Mouse (Mus musculus) kidney, postnatal 0 days (tissue): ENCODE data around the gene Nol7. TPM values are rescaled to one million over a fixed set of nuclear protein-coding genes. Genes with fewer than 3 reads are reported as not detected.

Experiments used
- ATAC-seq: fragments of 200-750 bp; cut with Nextera tagmentation; replicated peaks from 2 replicates; pipeline ENCODE4 v1.8.0; 2017; ENCODE audit warnings: low read depth, moderate number of reproducible peaks, moderate TSS enrichment, moderate library complexity; ENCODE audit not compliant: low FRiP score
- DNase-seq: peaks from one replicate; pipeline ENCODE4 v3.0.0-alpha.2; 2016; ENCODE audit warnings: low spot score
- H3K27ac ChIP-seq: fragments of 300-500 bp; sonication (generic); 2 replicates; pipeline ENCODE4 v1.5.1; 2014; ENCODE audit warnings: mild to moderate bottlenecking
- H3K27me3 ChIP-seq: fragments of 300-500 bp; sonication (generic); 2 replicates; pipeline ENCODE4 v1.6.1; 2014; ENCODE audit warnings: low read length, mixed read lengths; ENCODE audit not compliant: insufficient read depth
- H3K36me3 ChIP-seq: fragments of 300-500 bp; sonication (generic); 2 replicates; pipeline ENCODE4 v1.6.1; 2014; ENCODE audit warnings: low read length, mixed read lengths; ENCODE audit not compliant: insufficient read depth
- H3K4me1 ChIP-seq: fragments of 300-500 bp; sonication (generic); replicated peaks from 2 replicates; pipeline ENCODE4 v1.6.1; 2014; ENCODE audit warnings: antibody characterized with exemption, low read length, mixed read lengths; ENCODE audit not compliant: insufficient read depth
- H3K4me2 ChIP-seq: fragments of 300-500 bp; sonication (generic); 2 replicates; pipeline ENCODE4 v1.6.1; 2014; ENCODE audit warnings: mild to moderate bottlenecking, low read length, moderate library complexity, mixed read lengths
- H3K4me3 ChIP-seq: fragments of 300-500 bp; sonication (generic); replicated peaks from 2 replicates; pipeline ENCODE4 v1.5.1; 2014; ENCODE audit warnings: low read depth, low read length
- H3K9ac ChIP-seq: fragments of 300-500 bp; sonication (generic); 2 replicates; pipeline ENCODE4 v1.6.1; 2014; ENCODE audit warnings: low read depth, low read length
- H3K9me3 ChIP-seq: fragments of 300-500 bp; sonication (generic); replicated peaks from 2 replicates; pipeline ENCODE4 v1.6.1; 2016; ENCODE audit warnings: low read length, inconsistent platforms, mixed read lengths
- CTCF ChIP-seq: IDR thresholded peaks from 2 replicates; pipeline ENCODE4 v1.5.1; 2016; ENCODE audit warnings: antibody characterized with exemption, low read depth, mild to moderate bottlenecking, moderate library complexity
- WGBS: fragments of 180-500 bp; shearing (Covaris S2); extraction: QIAGEN DNeasy Blood & Tissue Kit; methylation state at CpG from one replicate; pipeline ENCODE4 v1.1.7; 2014; 5-methylcytosine and 5-hydroxymethylcytosine counted together
- polyA plus RNA-seq: library from polyadenylated mRNA; unstranded; fragments of >200 nt; fragmentation: Nextera tagmentation; extraction: Ambion mirVana; gene quantifications from 2 replicates; pipeline ENCODE4 v1.2.1, GENCODE M21; 2015

Nol7 gene
- 164 and 169 TPM in 2 replicates for polyA plus RNA-seq

DNA sequence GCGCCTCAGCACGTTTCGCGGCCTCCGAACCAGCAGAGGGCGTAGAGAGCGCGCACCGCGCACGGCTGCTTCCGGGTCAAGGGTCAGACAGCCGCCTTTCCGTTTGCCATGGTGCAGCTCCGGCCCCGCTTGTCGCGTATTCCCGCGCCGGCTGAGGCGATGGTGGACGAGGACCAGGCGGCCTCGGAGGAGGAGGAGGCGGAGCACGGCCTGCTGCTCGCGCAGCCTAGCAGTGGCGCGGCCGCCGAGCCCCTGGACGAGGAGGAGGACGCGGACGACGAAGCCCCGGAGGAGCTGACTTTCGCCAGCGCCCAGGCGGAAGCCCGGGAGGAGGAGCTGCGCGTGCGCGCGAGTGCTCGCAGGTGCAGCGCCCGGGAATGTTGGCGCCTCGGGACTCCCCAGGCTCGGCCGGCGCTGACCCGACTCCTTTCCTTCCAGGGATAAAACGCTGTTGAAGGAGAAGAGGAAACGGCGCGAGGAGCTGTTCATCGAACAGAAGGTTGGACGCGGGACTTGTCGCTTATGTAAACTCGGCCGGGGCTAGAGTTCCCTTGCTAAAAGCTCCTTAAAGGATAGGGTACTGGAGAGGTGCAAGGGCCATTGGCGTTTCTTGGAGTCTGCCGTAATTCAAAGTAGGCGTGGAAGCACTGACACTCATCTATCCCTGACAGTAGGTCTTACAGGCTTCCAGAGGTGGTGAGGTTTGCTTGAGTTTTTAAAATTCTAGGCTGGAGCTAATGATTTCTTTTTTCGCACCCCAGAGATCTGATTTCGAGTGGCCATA lies at the start of gene Nol7:
TSS of gene Nol7 (plus strand) at position 94 of the 784 bp plus-strand sequence.
- peak within 1 kb of the TSS; percentile 91 for H3K4me3 ChIP-seq
- peaks cover 16% of the 10 kb centered on the region; the same call in 1 of the 2 replicates for H3K36me3 ChIP-seq
- H3K9ac ChIP-seq, result peak within 1 kb of the TSS; percentile 90
- ATAC-seq, result peak; percentile 88
- 2% methylated on average over 72 of the region's 72 CpGs for WGBS
- no peaks in the 10 kb centered on the region for H3K9me3 ChIP-seq
- H3K4me1 ChIP-seq, result no peaks in the 10 kb centered on the region
- peak; percentile 89 for TF ChIP-seq CTCF
- peak; percentile 94 for DNase-seq
- no peaks in the 10 kb centered on the region for H3K27me3 ChIP-seq
- H3K27ac ChIP-seq, result peak within 1 kb of the TSS; percentile 94
- H3K4me2 ChIP-seq, result peak within 1 kb of the TSS; percentile 74

GRCm38 (mm10) chr13:43349376-43349775 lies 48.8 kb upstream of the Nol7 start:
- no peaks in the 10 kb centered on the region for H3K36me3 ChIP-seq
- 81% methylated on average over 8 of the region's 8 CpGs for WGBS

GRCm38 (mm10) chr13:43350489-43351169 lies 47.6 kb upstream of the Nol7 start:
- H3K36me3 ChIP-seq, result no peaks in the 10 kb centered on the region
- DNase-seq (no peak), ATAC-seq (no peak)
- no peak for TF ChIP-seq CTCF
- H3K9me3 ChIP-seq, result no peaks in the 10 kb centered on the region
- H3K4me3 ChIP-seq, result no peak overlapping the region
- no peak overlapping the region for H3K4me2 ChIP-seq
- WGBS, result 74% methylated on average over 9 of the region's 9 CpGs
- H3K4me1 ChIP-seq, result no peaks in the 10 kb centered on the region
- H3K27me3 ChIP-seq, result no peaks in the 10 kb centered on the region
- H3K9ac ChIP-seq, result no peak overlapping the region
- H3K27ac ChIP-seq, result no peak overlapping the region

More at GRCm38 (mm10) chr13:43349376-43349775, 48.8 kb upstream of the Nol7 start:
- Histone ChIP-seq H3K9me3 (no peaks in the 10 kb centered on the region), H3K4me3 (no peak overlapping the region), H3K4me2 (no peak overlapping the region), H3K27me3 (no peaks in the 10 kb centered on the region), H3K9ac (no peak overlapping the region), H3K4me1 (no peaks in the 10 kb centered on the region), H3K27ac (no peak overlapping the region)
- ATAC-seq (no peak), DNase-seq (no peak)
- no peak for TF ChIP-seq CTCF

DNA sequence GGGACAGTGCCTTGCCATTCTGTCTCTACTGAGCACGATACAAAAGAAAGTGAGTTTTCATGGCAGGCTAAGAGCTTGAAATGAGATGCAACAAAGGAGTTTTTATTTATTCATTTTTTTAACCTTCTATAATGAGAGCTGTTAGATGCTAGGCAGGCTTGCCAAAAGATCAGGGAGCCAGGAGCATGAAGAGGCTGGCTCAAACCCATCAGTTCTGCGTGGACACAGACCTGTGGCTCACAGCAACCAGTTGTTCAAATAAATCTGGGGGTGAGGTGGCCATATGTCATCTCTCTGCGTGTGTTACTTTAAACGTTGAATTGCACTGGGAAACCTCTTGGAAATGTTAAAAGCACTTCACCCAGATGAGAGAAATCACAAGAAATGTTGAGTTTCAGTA lies 44.8 kb upstream of the Nol7 start:
- Histone ChIP-seq H3K36me3 (no peaks in the 10 kb centered on the region), H3K4me3 (no peak overlapping the region), H3K4me2 (no peak overlapping the region), H3K27ac (no peak overlapping the region), H3K9me3 (no peaks in the 10 kb centered on the region), H3K9ac (no peak overlapping the region), H3K27me3 (no peaks in the 10 kb centered on the region), H3K4me1 (no peaks in the 10 kb centered on the region)
- 62% methylated on average over 4 of the region's 4 CpGs for WGBS
- DNase-seq, result no peak
- no peak for TF ChIP-seq CTCF
- no peak for ATAC-seq

- 53% methylated on average over 12 of the region's 12 CpGs for WGBS
- ATAC-seq, result no peak
Measured at GRCm38 (mm10) chr13:43354362-43354761, 43.8 kb upstream of the Nol7 start.

GRCm38 (mm10) chr13:43356346-43357125 lies 41.7 kb upstream of the Nol7 start:
- H3K27me3 ChIP-seq, result no peaks in the 10 kb centered on the region
- no peak for ATAC-seq
- H3K27ac ChIP-seq, result no peak overlapping the region
- WGBS, result 89% methylated on average over 14 of the region's 14 CpGs
- H3K9me3 ChIP-seq, result no peaks in the 10 kb centered on the region
- DNase-seq, result no peak
- TF ChIP-seq CTCF, result no peak
- no peaks in the 10 kb centered on the region for H3K36me3 ChIP-seq
- H3K4me2 ChIP-seq, result no peak overlapping the region
- no peak overlapping the region for H3K9ac ChIP-seq
- no peaks in the 10 kb centered on the region for H3K4me1 ChIP-seq
- H3K4me3 ChIP-seq, result no peak overlapping the region

More at GRCm38 (mm10) chr13:43354362-43354761, 43.8 kb upstream of the Nol7 start:
- H3K4me3 ChIP-seq, result no peak overlapping the region
- no peak for DNase-seq
- no peak overlapping the region for H3K4me2 ChIP-seq
- H3K4me1 ChIP-seq, result no peaks in the 10 kb centered on the region
- H3K9ac ChIP-seq, result no peak overlapping the region
- no peaks in the 10 kb centered on the region for H3K27me3 ChIP-seq
- H3K36me3 ChIP-seq, result no peaks in the 10 kb centered on the region
- H3K27ac ChIP-seq, result no peak overlapping the region
- TF ChIP-seq CTCF, result no peak
- no peaks in the 10 kb centered on the region for H3K9me3 ChIP-seq
